Mouse (Mus musculus) frontal cortex, adult 2 months (tissue): ENCODE results near the gene Btbd11. TPM values are rescaled to one million over a fixed set of nuclear protein-coding genes. Genes with fewer than 3 reads are reported as not detected.
A peak's percentile ranks its signal among the peaks of the same experiment; 100 is the strongest.

Experiments
- DNase-seq, 2 experiments: peaks; one replicate each; pipeline ENCODE4 v3.0.0; 2022; ENCODE audit warnings: low spot score in 1 of 2; ENCODE audit errors: extremely low spot score in 1 of 2
- polyA plus RNA-seq: library from polyadenylated mRNA; depleted of rRNA; stranded (reverse); fragments of >200 nt; gene quantifications from 2 replicates; pipeline ENCODE4 v1.2.3, GENCODE M21; 2012

Gene Btbd11
- polyA plus RNA-seq, 1 experiment = 12.8 TPM

DNA sequence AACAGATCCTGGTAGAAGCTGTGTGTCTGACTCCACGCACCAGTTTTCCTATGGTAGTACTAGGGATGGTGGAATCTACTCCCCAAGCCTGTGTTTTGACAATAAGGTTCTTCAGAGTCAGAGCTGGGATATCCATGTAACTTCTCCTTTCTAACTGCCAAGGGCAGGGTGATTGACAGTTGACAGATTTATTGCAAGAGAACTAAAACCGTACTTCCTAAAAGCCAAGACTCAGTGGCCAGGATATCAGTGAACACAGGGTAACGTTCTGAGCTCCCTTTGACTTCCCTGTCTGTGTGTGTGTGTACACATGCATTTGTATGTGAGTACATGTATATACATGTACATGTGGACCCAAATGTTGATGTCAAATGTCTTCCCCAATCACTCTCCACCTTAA is 201.1 kb downstream of the Btbd11 start:
- no peak for DNase-seq

DNA sequence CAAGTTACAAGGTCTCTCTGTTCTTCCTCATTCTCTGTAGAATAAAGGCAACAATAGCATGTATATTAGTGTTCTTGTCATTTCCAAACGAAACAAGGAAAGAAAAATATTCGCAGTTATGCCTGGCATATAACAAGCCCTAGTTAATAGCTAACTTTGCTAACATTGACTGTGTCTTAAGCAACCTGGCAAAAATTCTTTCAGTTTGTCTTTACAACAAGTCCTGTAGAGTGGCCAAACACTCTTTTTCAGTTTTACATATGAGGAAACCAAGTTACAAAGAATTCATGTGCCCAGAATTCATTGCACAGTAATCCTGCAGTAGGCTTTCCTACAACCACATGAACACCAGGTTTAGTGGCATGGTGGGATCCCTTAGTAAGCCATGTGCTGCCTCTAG is 203.4 kb downstream of the Btbd11 start:
- no peak for DNase-seq

DNA sequence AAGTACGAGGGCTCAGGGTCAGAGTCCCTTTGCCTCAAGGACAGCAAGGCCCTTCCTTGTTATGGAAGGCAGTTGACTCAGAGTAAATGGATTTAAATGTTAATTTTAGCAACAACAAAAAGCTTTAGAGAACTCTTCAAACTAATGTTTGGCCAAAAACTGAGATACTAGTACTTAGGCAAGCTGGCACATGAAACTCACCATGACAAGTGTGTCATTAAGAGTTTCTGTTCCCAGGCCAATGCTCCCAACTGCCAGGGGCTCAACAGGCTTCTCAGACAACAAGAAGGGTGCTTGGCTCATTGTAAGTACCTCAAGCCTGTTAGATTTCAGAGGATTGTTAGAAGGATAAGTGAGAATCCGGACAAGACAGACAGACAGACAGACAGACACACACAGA is 204.7 kb downstream of the Btbd11 start:
- DNase-seq = no peak

DNA sequence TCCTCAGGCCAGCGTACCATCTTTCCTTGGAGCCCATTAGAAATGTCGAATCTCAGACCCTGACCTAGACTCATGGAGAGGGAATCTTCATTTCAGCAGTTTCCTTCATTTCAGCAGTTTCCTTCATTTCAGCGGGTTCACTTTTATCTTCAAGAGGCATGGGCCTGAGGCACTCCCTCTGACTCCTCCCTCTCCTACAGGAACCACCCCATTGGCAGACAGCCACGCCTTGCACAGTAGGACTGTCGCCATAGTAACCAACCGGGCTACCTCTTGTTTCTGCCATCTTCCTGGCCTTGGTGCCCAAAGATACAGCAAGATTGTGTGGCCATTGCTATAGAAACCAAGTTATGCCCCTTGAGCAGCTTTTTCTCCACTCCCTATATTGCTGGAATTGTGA is 205.4 kb downstream of the Btbd11 start:
- DNase-seq = no peak

DNA sequence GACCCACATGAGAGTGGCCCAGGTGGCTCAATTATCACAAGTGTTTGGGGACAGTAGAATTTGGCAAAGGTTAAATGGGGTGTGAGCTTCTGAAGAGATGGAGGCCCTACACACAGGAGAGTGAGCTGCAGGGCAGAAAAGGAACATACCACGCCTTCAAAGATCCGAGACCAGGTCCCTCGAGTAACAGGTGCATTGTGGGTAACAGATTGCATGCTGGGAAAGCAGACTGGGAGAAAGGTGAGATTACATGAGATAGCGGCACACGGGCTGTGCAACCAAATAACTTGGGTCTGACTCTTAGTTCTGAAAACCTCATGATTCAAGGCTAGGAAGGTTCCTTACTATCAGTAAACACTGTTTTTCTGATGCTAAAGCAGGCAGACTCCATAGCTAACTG is 209.7 kb downstream of the Btbd11 start:
- no peak for DNase-seq

DNA sequence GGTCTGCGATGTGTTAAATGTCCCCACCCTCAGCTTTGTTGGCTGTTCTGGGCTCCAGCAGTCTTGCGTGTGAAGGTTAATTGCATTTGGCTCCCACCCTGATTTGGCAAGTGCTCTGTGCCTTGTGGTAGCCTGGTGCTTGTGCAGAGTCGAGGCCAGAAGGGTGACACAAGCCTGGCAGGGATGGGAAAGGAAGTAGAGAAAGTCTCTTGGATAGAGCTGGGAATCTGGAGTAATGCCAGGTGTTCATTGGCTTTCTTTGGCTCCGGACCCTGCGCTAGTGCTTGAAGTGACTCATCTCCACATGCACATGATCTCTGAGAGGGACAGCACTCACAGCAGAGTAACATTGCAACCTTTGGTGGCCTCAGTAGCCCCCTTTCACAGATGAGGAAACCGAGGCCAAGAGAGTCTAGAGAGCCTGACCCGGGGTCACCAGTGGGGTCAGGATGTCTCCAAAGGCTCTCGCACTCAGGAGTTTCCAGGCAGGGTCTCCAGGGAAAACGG is 211.5 kb downstream of the Btbd11 start:
- peak in 1 of 2 experiments; percentile 58 for DNase-seq

DNA sequence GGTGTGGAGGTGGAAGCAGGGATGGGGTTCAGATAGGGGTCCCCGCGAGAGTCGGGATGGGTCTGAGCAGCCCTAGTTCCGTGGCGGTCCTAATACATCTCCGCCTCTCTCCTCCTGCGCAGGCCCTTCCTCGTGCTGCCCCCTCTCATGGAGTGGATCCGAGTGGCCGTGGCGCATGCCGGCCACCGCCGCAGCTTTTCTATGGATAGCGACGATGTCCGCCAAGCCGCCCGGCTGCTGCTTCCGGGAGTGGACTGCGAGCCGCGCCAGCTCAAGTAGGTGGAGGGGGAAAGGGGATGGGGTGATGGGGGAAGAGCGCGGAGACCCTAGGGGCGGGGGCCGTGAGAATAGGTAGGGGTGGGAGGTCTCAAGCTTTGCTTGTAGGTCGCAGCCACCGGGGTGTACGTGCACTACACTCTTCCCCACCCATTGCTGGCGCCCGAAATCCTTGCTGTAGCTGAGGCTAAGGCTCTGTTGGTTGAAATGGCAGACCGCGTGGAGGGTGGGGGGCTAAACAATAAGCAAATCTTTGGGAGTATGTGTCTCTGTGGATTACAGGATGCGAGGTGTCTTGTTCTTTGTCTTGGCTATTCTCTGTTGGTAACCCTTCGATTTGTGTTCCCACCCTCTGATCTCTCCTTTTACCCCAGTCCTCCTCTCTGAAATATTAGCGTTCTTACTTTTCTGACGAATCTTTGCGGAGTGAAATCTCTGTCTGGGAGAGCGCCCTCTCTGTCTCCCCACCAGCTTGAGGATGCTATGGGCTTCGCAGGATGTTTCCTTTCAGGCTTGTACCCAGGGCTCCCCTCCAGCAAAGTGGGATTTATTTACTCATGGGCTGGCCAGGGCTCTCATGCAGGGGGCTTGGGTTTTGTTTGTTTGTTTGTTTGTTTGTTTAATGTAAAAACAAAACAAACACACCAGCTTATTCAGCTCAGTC is 212.3 kb downstream of the Btbd11 start:
- DNase-seq = peak in 1 of 2 experiments; percentile 22

DNA sequence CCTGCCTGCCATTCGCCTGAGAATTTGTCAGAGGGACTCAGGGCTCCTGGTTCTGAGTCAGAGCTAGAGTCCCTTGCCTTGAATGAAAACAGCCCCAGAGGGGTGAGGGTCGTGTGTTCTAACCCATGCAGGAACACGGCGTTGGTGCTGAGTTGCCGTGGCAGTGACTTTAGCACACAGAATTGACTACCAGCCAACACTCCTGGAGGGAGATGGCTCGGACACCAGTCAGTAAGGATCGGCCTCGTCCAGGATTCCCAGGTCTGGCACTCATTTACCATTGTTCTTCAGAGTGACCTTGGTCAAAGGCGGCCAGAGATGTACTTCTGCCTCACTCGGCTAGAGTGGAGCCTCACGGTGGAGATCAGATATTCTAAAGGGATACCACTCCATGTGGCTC is 215.9 kb downstream of the Btbd11 start:
- no peak for DNase-seq

DNA sequence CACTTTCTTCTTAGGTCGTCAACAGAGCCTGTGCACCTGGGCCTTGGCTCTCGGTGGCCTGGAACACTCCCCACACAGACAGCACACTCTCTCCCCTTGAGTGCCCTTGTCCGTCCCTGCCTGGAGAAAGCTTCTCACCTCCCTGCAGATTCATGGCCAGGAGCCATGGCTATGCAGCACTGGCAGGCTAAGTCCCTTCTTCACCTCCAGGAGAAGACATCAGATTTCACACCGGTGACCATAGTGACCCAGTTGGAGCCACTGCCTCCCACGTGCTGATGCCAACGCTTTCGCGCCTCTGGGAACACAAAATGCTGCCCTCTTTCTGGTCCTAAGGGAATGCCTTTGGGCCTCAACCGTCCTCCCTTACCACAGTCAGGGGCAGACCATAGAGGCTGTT is 217.9 kb downstream of the Btbd11 start:
- DNase-seq = no peak

DNA sequence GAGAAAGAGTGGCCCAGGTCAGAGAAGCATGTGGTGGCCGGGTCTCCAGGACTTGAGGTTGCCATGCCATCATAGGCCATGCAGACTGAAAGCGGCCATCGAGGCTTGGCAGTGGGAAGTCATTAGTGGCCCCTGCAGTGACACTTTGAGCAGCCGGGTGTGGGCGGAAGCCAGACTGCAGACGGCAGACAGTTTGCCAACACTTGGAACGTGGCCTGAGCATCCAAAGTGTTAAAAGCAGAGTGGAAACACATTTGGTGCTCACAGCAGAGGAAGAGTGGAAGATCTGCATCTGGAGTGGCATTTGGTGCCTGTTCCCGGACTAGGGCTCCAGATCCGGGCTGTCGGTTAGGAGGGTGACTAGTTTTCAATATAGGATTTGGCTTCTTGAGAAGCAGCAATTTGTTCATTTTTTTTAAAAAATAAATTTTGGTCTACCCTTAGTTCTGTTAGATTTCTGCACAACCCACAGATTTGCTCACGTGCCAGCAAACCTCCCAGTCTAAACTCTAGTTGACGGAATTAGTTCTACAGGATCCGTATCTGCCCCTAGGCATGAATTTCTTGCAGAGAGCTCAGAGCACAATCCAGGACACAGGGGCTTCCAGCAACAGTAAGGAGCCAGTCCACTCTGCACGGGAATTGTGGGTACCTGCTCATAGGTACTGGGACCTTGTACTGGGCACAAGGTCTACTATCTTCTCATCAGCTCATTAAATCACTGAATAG is 222.1 kb downstream of the Btbd11 start:
- DNase-seq = peak; percentile 47 to 84

DNA sequence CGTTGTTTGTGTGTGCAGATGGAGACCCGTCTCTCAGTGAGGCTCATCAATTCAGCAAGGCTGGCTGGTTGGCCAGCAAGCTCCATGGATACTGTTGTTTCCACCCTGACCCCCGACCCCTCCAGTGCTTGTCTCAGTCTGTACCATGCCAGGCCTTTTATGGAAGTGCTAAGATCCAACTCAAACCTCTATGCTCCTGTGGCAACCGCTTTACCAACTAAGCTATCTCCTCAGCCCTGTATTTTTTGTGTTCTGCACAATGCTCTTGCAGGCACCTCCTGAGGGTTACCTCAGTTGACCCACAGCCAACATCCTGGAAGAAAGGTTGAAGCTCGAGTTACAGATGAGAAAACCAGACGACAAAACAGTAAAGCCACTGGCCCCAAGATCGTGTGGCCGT is 230.5 kb downstream of the Btbd11 start:
- DNase-seq = no peak

DNA sequence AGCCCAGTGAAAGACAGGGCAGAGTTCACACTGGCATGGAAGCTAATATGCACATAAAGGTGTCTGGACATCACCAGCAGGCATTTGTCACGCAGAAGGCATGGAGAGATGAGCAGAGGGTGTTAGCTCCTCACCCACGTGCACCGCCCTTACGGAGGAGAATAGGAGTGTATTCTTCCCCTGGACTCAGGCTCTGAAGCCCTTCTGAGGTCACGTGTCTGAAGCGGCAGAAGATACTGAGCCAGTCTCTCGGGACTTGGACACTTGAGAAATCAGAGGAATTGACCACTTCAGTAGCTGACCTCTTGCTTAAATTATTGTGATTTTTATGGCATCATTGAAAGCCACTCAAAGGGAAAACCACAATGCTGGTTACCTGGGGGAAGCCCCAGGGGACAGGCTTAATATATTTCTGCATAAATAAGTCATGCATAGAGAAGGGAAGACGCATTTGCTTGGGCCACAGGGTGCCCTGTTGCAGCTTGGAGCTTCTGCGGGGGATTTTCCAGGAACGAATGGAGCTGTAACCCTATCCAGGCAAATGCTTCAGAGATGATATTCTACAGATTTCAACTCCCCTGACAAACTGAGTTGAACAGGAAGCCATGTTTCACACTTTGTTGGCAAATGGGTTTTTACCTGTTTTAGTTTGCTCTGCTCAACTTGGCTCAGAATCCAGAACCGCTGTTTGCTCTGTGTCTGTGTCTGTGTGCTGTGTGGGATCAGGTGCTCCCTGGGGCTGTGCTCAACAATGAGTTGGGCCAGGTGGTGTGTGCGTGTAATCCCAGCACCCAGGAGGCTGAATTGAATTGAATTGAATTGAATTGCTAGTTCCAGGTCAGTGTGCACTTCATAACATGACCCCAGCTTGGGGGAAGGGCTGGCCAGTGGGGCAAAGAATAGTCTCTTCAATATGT is 231.1 kb downstream of the Btbd11 start:
- DNase-seq = no peak

DNA sequence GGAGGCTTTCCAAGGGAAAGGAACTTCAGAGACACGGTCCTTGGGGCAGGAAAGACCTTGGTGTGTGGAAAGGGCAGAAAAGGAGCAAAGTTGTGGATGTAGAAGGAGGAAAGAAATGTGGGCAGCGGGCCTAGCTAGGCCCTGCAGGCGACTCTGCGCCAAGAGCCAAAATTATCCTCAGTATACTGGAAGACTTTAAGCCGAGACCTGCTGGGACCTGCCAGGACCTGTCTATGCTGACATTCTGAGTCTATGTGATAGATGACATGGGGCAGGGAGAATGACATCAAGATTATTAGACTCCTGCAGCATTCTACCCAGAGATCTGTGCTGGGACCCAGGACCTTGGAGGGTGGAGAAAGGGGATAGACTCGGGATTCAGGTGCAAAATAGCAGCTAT is 234.5 kb downstream of the Btbd11 start:
- no peak for DNase-seq

DNA sequence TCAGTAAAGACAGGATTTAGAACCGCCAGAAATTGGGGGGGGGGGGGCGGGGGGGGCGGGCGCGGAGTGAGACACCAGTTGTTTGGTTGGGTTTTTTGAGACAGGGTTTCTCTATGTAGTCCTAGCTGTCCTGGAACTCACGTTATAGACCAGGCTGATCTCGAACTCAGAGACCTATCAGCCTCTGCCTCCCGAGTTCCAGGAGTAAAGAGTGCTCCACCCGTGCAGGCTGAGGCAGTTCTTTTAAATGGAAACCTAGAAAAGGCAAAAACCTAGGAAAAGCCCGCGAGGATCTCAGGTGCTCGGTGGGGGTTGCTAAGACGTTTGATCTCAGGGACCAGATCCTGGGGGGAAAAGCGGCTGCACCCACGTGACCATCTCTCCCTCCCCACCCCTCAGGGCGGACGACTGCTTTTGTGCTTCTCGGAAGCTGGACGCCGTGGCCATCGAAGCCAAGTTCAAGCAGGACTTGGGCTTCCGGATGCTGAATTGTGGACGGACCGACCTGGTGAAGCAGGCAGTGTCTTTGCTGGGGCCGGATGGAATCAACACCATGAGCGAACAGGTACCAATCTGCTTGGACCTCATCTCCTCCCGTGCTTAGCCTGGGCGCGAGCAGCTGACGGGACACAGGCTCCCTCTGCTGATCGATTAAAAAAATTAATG is 238.0 kb downstream of the Btbd11 start:
- peak; percentile 10 to 69 for DNase-seq

DNA sequence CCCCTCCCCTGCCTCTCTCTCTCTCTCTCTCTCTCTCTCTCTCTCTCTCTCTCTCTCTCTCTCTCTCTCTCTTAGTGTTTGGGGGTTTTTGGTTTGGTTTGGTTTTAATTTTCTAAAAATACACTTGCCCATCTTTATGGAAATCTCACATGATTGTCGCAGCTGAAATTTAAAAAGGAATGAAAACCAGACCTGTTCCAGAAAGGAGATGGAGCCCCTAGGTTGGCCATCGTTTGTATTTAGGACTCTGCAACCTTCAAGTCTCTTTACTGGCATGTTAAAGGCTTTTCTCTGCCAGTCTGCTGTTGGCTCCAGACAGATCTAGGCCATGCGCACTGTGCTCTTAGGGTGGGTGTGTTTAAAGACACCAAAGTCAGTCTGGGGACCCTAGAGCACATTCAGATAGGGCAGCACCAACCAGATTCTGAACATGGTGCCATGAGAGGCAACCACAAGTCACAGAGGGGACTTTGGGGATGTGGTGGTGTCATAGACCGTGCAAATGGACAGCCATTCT is 238.6 kb downstream of the Btbd11 start:
- no peak for DNase-seq

DNA sequence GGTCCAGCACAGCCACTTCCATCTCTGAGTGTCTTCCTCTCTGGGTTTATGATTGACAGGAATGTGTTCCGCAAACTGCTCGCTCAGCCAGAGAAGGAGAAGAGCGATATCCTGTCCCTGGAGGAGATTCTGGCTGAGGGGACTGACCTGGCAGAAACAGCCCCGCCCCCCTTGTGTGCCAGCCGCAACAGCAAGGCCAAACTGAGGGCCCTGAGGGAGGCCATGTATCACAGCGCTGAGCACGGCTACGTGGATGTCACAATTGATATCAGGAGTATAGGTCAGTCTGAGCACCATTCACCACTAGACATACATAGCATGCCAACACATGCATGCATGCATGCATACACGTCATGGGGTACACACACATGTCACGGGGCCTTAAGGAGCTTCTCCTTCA is 245.4 kb downstream of the Btbd11 start:
- no peak for DNase-seq

DNA sequence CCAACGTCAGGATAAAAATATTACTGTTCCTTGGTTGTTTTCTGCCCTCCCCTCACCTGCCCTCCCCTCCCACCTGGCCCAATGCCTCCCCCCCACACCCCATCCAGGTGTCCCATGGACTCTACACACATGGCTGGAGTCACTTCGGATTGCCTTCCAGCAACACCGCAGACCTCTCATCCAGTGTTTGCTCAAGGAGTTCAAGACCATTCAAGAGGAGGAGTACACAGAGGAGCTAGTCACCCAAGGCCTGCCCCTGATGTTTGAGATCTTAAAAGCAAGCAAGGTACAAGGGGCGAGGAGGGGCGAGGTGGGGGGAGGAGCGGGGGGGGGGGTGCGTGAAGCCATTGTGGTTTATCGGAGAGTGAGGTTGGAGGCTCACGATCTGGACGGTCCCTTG is 247.0 kb downstream of the Btbd11 start:
- no peak for DNase-seq

DNA sequence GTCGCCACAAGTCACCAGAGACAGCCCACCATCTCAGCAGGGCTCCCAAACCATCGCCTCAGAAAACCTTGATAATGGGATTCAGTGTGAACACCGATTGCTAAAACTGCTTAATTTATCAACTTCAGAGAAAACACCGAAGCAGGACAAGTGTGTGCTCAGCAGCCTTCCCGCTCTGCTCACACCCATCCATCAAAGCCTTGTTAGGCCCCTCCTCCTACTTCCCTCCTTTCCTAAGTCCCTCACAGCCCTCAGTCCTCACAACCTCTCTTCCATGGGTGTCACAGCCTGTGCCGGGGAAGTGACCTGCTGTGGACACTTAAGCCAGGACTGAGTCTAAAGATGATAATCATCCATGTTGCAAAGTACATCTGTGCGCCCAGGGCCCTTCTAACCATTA is 251.0 kb downstream of the Btbd11 start:
- no peak for DNase-seq

DNA sequence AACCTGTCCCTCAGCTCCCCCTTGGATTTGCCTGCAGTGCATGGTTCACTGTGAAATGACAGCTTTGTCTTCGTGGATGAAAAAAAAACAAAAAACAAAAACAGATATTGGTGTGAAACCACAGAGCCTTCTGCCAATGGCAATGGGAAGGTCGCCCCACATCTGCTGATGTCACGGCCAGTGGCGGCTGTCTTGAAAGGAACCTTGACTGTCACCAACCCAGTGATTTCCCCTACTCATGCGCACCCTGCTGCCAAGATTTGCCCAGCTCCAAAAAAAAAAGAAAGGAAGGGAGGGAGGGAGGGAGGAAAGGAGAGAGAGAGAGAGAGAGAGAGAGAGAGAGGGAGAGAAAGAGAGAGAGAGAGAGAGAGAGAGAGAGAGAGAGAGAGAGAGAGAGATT is 251.5 kb downstream of the Btbd11 start:
- no peak for DNase-seq

DNA sequence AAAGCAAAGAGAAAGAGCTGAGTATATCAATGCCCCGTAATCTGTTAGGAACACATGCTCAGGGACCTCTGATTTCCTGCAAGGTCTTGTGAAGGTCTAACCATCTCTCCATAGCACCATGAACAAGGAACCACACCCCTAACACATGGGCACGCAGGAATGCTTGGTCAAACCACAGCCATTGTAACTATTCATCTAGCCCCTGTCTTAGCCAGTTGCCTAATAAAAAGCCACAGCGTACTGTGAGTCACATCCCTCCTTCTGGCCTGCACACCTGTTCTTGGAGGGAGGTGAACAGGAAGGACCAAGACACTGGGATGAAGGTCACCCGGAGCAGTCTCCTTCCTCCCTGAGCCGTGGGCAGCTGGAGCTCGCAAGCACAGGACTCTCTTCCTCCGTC is 253.0 kb downstream of the Btbd11 start:
- DNase-seq = no peak
